Mouse (Mus musculus) cerebellum, adult 11-12 months (tissue): ENCODE data around the gene Spag9.

Source experiments
- DNase-seq: peaks from one replicate; pipeline ENCODE4 v3.0.0; 2022

The Spag9 gene

GRCm38 (mm10) chr11:94134076-94134838 lies 138.4 kb downstream of the Spag9 start:
- peak; percentile 79 for DNase-seq

DNA sequence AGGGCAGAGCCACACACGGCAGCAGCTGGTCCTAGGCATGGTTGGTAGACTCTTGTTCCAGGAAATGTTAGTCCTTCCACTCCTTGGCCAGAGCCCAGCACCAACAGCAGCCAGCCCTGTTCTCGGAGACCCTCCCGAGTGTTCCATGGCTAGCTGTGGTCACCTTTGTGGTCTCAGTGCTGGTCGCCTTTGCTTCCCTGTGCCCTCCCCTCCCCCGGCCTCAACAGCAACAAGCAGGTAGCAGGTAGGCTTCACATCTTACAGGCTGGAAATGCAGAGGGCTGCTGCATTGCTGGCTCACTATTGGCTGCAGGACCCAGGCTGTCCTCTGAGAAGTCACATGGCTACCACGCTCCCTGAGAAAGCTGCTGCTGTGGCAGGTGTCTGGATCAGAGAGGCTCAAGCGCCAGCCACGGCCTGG lies 139.7 kb downstream of the Spag9 start:
- peak; percentile 59 for DNase-seq

DNA sequence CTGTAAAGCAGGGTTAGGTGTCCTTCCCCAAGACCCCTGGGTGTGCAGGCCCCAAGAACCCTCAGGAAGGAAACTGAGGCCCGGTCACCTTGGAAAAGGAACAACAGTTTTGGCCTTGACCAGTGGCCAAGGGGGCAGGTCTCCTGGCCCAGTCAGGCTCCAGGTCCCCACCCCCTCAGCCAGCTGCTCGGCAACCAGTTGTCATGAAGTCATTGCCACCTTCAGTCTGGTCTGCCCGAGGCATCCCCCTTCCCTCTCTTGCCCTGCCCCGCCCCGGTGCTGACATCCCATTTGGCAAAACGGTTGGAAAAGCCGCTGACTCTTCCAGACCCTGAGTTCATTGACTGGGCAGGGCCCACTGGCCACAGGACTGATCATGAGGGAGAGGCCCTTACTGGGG lies 140.8 kb downstream of the Spag9 start:
- DNase-seq = peak; percentile 57

GRCm38 (mm10) chr11:94137326-94138061 lies 141.6 kb downstream of the Spag9 start:
- peak; percentile 54 for DNase-seq

- peak; percentile 36 for DNase-seq
These were observed 142.7 kb downstream of the Spag9 start for GRCm38 (mm10) chr11:94138411-94139231.

GRCm38 (mm10) chr11:94139232-94139620 lies 143.3 kb downstream of the Spag9 start:
- DNase-seq = peak; percentile 16

DNA sequence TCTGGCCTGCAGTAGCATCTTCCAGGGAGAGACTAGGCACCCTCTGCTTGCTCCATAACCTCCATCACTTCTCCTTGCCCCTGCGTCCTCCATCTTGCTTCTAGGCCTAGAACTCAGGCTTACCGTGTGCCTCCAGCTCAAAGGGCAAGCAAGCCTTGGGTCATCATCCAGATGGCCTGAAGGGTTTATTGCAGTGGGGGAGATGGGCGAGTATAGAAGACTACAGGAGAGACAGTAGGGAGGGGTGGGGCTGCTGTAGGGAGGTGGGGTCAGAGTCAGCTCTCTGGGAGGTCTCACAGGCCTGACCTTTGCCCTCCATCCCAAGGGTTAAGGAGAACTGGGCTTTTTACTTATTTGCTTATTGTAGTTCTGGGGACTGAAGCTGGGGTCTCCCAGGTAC lies 144.6 kb downstream of the Spag9 start:
- DNase-seq = peak; percentile 25

GRCm38 (mm10) chr11:94141564-94141963 lies 145.7 kb downstream of the Spag9 start:
- DNase-seq = peak; percentile 33

DNA sequence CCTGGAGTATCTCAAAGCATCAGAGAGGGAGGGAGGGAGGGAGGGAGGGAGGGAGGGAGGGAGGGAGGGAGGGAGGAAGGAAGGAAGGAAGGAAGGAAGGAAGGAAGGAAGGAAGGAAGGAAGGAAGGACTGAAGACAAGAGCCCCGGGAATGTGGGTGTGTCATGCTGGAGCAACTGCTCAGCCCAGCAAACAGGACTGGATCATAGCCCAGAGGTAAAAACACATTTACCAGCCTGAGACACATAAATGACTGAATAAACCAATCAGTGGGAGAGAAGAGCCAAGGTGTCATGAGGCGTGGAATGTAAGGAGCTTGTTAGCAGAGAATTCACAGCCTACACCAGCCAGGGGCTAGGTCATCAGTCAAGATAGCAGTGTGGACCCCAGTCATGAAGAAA lies 147.4 kb downstream of the Spag9 start:
- peak; percentile 34 for DNase-seq

GRCm38 (mm10) chr11:94144771-94145539 lies 149.1 kb downstream of the Spag9 start:
- DNase-seq = peak; percentile 98

- DNase-seq = peak; percentile 52
These were observed 150.2 kb downstream of the Spag9 start for GRCm38 (mm10) chr11:94146049-94146605.

GRCm38 (mm10) chr11:94146733-94147485 lies 151.0 kb downstream of the Spag9 start:
- DNase-seq = peak; percentile 59

DNA sequence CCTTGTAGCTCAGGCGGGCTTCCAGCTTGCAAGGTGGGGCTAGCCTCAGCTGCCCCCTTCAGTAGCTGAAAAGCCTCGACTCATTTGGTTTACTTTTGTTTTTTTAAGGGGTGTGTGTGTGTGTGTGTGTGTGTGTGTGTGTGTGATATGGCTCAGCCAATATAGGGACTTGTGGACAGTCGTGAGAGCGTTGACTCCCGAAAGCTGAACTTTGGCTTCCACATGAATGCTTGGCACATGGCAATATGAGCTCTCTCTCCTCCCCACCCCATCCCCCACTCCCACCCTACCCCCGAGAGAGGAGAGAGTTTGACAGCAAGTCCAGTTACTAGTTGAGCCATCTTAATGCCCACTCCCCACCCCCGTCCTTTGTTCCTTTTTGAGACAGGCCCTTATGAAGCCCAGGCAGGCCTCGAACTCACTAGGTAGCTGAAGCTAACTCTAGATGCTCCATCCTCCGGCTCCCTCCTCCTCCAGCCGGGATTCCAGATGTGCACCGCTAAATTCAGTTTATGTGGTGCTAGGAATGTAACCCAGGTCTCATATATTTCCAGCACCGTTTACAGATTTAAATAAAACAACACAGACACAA lies 152.3 kb downstream of the Spag9 start:
- peak; percentile 64 for DNase-seq

DNA sequence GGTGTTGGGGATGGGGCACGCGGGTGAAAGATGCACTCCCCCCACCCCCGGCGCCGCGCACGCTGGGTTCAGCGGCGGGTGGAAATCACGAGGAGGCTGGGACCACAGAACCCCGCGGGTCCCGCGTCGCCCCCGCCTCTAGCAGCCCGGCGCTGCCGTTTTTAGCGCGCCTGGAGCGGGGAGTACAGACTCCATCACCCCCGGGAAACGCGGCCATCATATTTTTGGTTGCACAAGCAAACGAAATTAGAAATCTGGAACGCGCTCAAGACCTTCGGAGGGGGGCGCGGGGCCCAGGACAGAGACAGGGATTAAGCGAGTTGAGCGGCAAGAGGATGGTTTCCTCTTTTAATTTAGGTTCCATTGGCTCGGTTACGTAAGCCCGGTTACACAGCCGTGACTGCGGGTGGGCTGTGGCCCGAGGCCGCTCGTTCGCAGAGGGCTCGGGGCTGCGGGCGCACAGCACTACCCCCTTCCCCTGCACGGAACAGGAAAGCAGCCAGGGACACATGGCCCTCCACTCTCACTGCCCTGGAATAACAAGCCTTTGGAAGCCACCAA lies 153.1 kb downstream of the Spag9 start:
- peak; percentile 84 for DNase-seq

DNA sequence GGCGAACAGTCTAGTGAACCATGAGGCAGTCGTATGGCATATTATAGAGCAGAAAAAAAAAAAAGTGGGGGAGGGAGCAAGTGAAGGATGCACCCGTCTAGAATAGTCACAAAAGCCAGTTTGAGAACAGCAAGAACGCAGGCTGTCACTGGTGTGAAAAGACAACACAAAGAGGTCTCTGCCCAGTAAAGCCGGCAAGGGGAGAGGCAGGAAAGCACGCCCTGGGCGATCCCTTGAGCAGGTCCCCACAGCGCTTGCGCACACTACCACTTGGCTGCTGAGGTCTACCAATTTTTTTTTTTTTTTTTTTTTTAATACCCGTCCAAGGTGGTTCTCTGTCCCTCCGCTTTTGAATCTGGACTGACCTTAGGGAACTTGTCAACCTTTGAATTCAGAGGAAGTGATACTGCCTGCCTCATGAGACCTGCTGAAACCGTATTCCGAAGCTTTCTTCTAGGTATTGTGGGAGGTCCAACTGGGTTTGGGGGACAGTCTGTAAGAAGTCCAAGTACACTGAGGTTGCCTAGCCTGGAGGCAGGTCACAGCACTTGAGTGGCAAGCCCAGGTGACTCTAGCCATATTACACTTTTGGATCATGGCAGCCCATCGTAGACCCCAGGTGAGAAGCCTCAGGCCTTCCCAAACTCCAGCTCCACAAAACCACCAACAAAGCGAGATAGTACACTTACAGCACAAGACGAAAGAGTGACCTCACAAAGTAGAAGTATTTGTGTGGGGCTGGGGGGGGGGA lies 153.8 kb downstream of the Spag9 start:
- peak; percentile 82 for DNase-seq

GRCm38 (mm10) chr11:94150519-94151470 lies 154.9 kb downstream of the Spag9 start:
- peak; percentile 55 for DNase-seq

DNA sequence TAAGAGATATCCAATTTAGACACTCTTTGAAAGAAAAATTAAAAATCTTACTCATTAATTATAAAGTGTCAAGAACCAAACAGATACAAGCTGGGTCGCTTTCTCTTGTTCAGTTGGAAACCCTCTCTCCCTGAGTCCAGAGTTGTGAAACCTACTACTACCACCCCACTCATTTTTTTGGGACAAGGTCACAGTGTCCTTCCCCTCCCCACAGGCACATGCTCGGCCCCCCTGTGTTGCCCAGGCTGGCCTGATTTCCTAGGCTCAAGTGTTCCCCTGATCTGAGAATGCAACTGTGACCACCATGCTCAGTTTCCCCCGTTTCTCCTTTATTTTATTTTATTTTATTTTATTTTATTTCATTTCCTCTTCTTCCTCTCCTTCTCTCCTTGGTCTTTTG lies 158.3 kb downstream of the Spag9 start:
- DNase-seq = no peak

- peak; percentile 56 for DNase-seq
These were observed 162.6 kb downstream of the Spag9 start for GRCm38 (mm10) chr11:94158521-94158920.
